Mouse (Mus musculus) neural tube, embryonic 14.5 days (tissue): ENCODE measurements at regions not wholly inside any gene's neighbourhood (a gene's known extent, or its start where the extent isn't known, plus 50 kb on each side); places are given as distances from the start of the nearest gene placed in this dataset.
"Not testable (repeated sequence)": the region's sequence is repeated elsewhere in the genome, so short reads cannot be mapped to it uniquely, and the experiment has no call there.

Experiments
- ATAC-seq: fragments of 200-750 bp; cut with Nextera tagmentation; 2 replicates; pipeline ENCODE4 v1.8.0; 2017; ENCODE audit warnings: low read depth, mild to moderate bottlenecking, moderate TSS enrichment, moderate library complexity
- H3K27ac ChIP-seq: fragments of 300-500 bp; sonication (generic); 2 replicates; pipeline ENCODE4 v1.5.1; 2014; ENCODE audit warnings: low read depth, mild to moderate bottlenecking, control low read depth, low read length, moderate library complexity, mixed read lengths
- H3K27me3 ChIP-seq: fragments of 300-500 bp; sonication (generic); 2 replicates; pipeline ENCODE4 v1.6.1; 2014; ENCODE audit warnings: low read length; ENCODE audit not compliant: control insufficient read depth, insufficient read depth
- H3K36me3 ChIP-seq: fragments of 300-500 bp; sonication (generic); 2 replicates; pipeline ENCODE4 v1.6.1; 2014; ENCODE audit warnings: low read length, mixed read lengths; ENCODE audit not compliant: control insufficient read depth, insufficient read depth
- H3K4me1 ChIP-seq: fragments of 300-500 bp; sonication (generic); 2 replicates; pipeline ENCODE4 v1.6.1; 2014; ENCODE audit warnings: low read length; ENCODE audit not compliant: control insufficient read depth, insufficient read depth
- H3K4me2 ChIP-seq: fragments of 300-500 bp; sonication (generic); 2 replicates; pipeline ENCODE4 v1.6.1; 2014; ENCODE audit warnings: mild to moderate bottlenecking, low read depth, low read length, control low read depth
- H3K4me3 ChIP-seq: fragments of 300-500 bp; sonication (generic); 2 replicates; pipeline ENCODE4 v1.5.1; 2014; ENCODE audit warnings: low read depth, low read length, control low read depth, mixed read lengths
- H3K9ac ChIP-seq: fragments of 300-500 bp; sonication (generic); replicated peaks from 2 replicates; pipeline ENCODE4 v1.6.1; 2014; ENCODE audit warnings: low read depth, mild to moderate bottlenecking, control low read depth, low read length, mixed read lengths
- H3K9me3 ChIP-seq: fragments of 300-500 bp; sonication (generic); 2 replicates; pipeline ENCODE4 v1.6.1; 2016; ENCODE audit warnings: low read length; ENCODE audit not compliant: control insufficient read depth
- WGBS: fragments of 180-500 bp; shearing (Covaris S2); extraction: QIAGEN DNeasy Blood & Tissue Kit; methylation state at CpG from one replicate; pipeline ENCODE4 v1.1.7; 2014; 5-methylcytosine and 5-hydroxymethylcytosine counted together

- ATAC-seq = no peak
- no peaks in the 10 kb centered on the region for H3K36me3 ChIP-seq
- no peaks in the 10 kb centered on the region for H3K27me3 ChIP-seq
- no peak overlapping the region for H3K4me2 ChIP-seq
- no peak overlapping the region for H3K27ac ChIP-seq
- no peak overlapping the region for H3K4me3 ChIP-seq
- WGBS = 78% methylated on average over 4 of the region's 4 CpGs
- no peaks in the 10 kb centered on the region for H3K4me1 ChIP-seq
- no peaks in the 10 kb centered on the region for H3K9me3 ChIP-seq
- H3K9ac ChIP-seq = no peak overlapping the region
Measured at GRCm38 (mm10) chr2:63580489-63581139, 396.5 kb upstream of the Kcnh7 start.

- H3K36me3 ChIP-seq = no peaks in the 10 kb centered on the region
- H3K4me2 ChIP-seq = no peak overlapping the region
- no peak for ATAC-seq
- no peaks in the 10 kb centered on the region for H3K27me3 ChIP-seq
- no peaks in the 10 kb centered on the region for H3K9me3 ChIP-seq
- no peaks in the 10 kb centered on the region; the same call in 1 of the 2 replicates for H3K4me1 ChIP-seq
- 54% methylated on average over 5 of the region's 5 CpGs for WGBS
- H3K27ac ChIP-seq = no peak overlapping the region
- no peak overlapping the region for H3K4me3 ChIP-seq
- no peak overlapping the region for H3K9ac ChIP-seq
Measured at GRCm38 (mm10) chr2:63575172-63575571, 391.1 kb upstream of the Kcnh7 start.

- Histone ChIP-seq H3K27ac (no peak overlapping the region), H3K9ac (no peak overlapping the region), H3K9me3 (no peaks in the 10 kb centered on the region), H3K4me2 (no peak overlapping the region), H3K27me3 (no peaks in the 10 kb centered on the region), H3K4me1 (no peaks in the 10 kb centered on the region; the same call in 1 of the 2 replicates), H3K4me3 (no peak overlapping the region), H3K36me3 (no peaks in the 10 kb centered on the region)
- 25% methylated on average over 4 of the region's 4 CpGs for WGBS
- ATAC-seq = no peak
Measured at GRCm38 (mm10) chr2:63574008-63574703, 390.1 kb upstream of the Kcnh7 start.

GRCm38 (mm10) chr2:63573015-63573807 is 389.1 kb upstream of the Kcnh7 start:
- ATAC-seq = no peak
- Histone ChIP-seq H3K4me3 (no peak overlapping the region), H3K4me1 (no peaks in the 10 kb centered on the region; the same call in 1 of the 2 replicates), H3K36me3 (no peaks in the 10 kb centered on the region), H3K9ac (no peak overlapping the region), H3K4me2 (no peak overlapping the region), H3K27me3 (no peaks in the 10 kb centered on the region), H3K27ac (no peak overlapping the region), H3K9me3 (no peaks in the 10 kb centered on the region)
- WGBS = 32% methylated on average over 9 of the region's 9 CpGs

- Histone ChIP-seq H3K4me3 (no peak overlapping the region), H3K9ac (no peak overlapping the region), H3K27me3 (no peaks in the 10 kb centered on the region), H3K27ac (no peak overlapping the region), H3K9me3 (no peaks in the 10 kb centered on the region), H3K4me1 (no peaks in the 10 kb centered on the region), H3K36me3 (no peaks in the 10 kb centered on the region), H3K4me2 (no peak overlapping the region)
- WGBS = 38% methylated on average over 3 of the region's 3 CpGs
- ATAC-seq = no peak
Measured at GRCm38 (mm10) chr2:63556858-63557419, 372.9 kb upstream of the Kcnh7 start.

- H3K4me1 ChIP-seq, H3K9ac ChIP-seq, H3K4me2 ChIP-seq, H3K36me3 ChIP-seq, H3K4me3 ChIP-seq, H3K9me3 ChIP-seq, ATAC-seq, H3K27ac ChIP-seq, H3K27me3 ChIP-seq: not testable (repeated sequence)
Measured at GRCm38 (mm10) chr2:63541836-63542235, 357.7 kb upstream of the Kcnh7 start.

GRCm38 (mm10) chr2:63518534-63518933 is 334.4 kb upstream of the Kcnh7 start:
- WGBS = 78% methylated on average over 2 of the region's 2 CpGs
- Histone ChIP-seq H3K27ac (no peak overlapping the region), H3K4me2 (no peak overlapping the region), H3K36me3 (no peaks in the 10 kb centered on the region), H3K4me3 (no peak overlapping the region), H3K9me3 (no peaks in the 10 kb centered on the region), H3K9ac (no peak overlapping the region), H3K4me1 (no peaks in the 10 kb centered on the region), H3K27me3 (no peaks in the 10 kb centered on the region)
- ATAC-seq = no peak

- Histone ChIP-seq H3K4me3 (no peak overlapping the region), H3K9me3 (no peaks in the 10 kb centered on the region), H3K36me3 (no peaks in the 10 kb centered on the region), H3K4me2 (no peak overlapping the region), H3K27me3 (no peaks in the 10 kb centered on the region), H3K9ac (no peak overlapping the region), H3K4me1 (no peaks in the 10 kb centered on the region), H3K27ac (no peak overlapping the region)
- WGBS = 70% methylated on average over 1 of the region's 1 CpGs
- no peak for ATAC-seq
Measured at GRCm38 (mm10) chr2:63513554-63514226, 329.6 kb upstream of the Kcnh7 start.
